Mouse (Mus musculus) bone marrow macrophage, adult 2 months (primary cell): Measurements from ENCODE around the gene Pla2g2c.

Experiments
- CTCF ChIP-seq: IDR thresholded peaks from 2 replicates; pipeline ENCODE4 v1.5.1; 2012; ENCODE audit warnings: low read depth, mild to moderate bottlenecking, low read length, moderate library complexity
- POLR2A ChIP-seq: IDR thresholded peaks from 2 replicates; pipeline ENCODE4 v1.6.1; 2012; ENCODE audit warnings: mild to moderate bottlenecking, low read depth, low read length, borderline replicate concordance

- TF ChIP-seq CTCF (no peak), POLR2A (no peak)
Observed at GRCm38 (mm10) chr4:138711051-138711820, 13.4 kb upstream of the Pla2g2c start.
